Mouse (Mus musculus) liver, adult 2 months (tissue): ENCODE data around the gene Eva1c.

Experiments
- CTCF ChIP-seq: fragments of 200-500 bp; IDR thresholded peaks from 2 replicates; pipeline ENCODE4 v1.5.1; 2011; ENCODE audit warnings: low read depth, low read length, control low read depth
- POLR2A ChIP-seq: fragments of 200-500 bp; IDR thresholded peaks from 2 replicates; pipeline ENCODE4 v1.6.1; 2011; ENCODE audit warnings: low read length, control low read depth; ENCODE audit not compliant: insufficient read depth; ENCODE audit errors: extremely low read depth

- TF ChIP-seq CTCF (no peak), POLR2A (no peak)
Observed at GRCm38 (mm10) chr16:90799840-90800239, 26.7 kb upstream of the Eva1c start.
